Mouse (Mus musculus): ENCODE results near the gene Gm12169. TPM values are rescaled to one million over a fixed set of nuclear protein-coding genes. Genes with fewer than 3 reads are reported as not detected.

Gene Gm12169
- not detected in 2 replicates for polyA plus RNA-seq (2014; fragmentation: Nextera tagmentation; extraction: Ambion mirVana)

DNA sequence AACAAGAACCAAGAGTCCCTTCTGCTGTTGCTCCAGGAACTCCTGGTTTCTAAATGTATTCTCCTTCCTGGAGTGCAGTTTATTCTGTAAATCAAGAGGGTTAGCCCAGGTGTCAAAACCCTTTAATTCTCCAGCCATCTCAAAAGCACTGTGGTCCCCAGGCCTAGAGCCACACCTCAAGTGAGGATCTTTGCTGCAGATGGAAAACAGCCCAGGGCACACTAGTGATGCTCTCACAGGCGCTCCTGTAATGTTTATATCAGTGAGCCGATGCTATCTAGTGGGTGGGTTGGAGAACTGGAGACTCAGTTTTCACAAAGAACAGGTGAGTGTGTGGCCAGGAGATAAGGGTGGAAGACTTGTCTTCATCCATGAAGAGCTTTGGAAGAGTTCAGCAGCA, at the start of gene Gm12169:
Gene Gm12169 (plus strand): TSS at position 301 of the 400 bp plus-strand sequence.
- Histone ChIP-seq H3K36me3 (ENCODE audit: control insufficient read depth, insufficient read depth, low read length) (no peaks in the 10 kb centered on the region), H3K27me3 (ENCODE audit: control insufficient read depth, insufficient read depth, low read length) (no peaks in the 10 kb centered on the region), H3K4me1 (ENCODE audit: control insufficient read depth in 2 of 2, insufficient read depth in 2 of 2, low read length in 2 of 2) (no peaks in the 10 kb centered on the region), H3K4me2 (ENCODE audit: low read length) (no peak within 1 kb of the TSS), H3K9me3 (ENCODE audit: control insufficient read depth, low read length) (no peaks in the 10 kb centered on the region), H3K4me3 (ENCODE audit: control insufficient read depth in 1 of 2, insufficient read depth in 1 of 2, low read depth in 1 of 2, low read length in 2 of 2) (no peak within 1 kb of the TSS), H3K9ac (ENCODE audit: low read length) (no peak within 1 kb of the TSS), H3K27ac (replicated peaks in 1 of 2; ENCODE audit: control insufficient read depth in 1 of 2, insufficient read depth in 1 of 2, low read depth in 2 of 2, low read length in 2 of 2) (no peak within 1 kb of the TSS)
- no peak for ATAC-seq (ENCODE audit: insufficient number of reproducible peaks, insufficient read depth, low FRiP score, low read depth)
- 84% methylated on average over 2 of the region's 2 CpGs for WGBS

- Histone ChIP-seq H3K4me2 (ENCODE audit: low read length) (no peak overlapping the region), H3K4me3 (ENCODE audit: control insufficient read depth in 1 of 2, insufficient read depth in 1 of 2, low read depth in 1 of 2, low read length in 2 of 2) (no peak overlapping the region), H3K9me3 (ENCODE audit: control insufficient read depth, low read length) (no peaks in the 10 kb centered on the region), H3K27ac (replicated peaks in 1 of 2; ENCODE audit: control insufficient read depth in 1 of 2, insufficient read depth in 1 of 2, low read depth in 2 of 2, low read length in 2 of 2) (no peak overlapping the region), H3K36me3 (ENCODE audit: control insufficient read depth, insufficient read depth, low read length) (no peaks in the 10 kb centered on the region), H3K4me1 (ENCODE audit: control insufficient read depth in 2 of 2, insufficient read depth in 2 of 2, low read length in 2 of 2) (no peaks in the 10 kb centered on the region), H3K9ac (ENCODE audit: low read length) (no peak overlapping the region), H3K27me3 (ENCODE audit: control insufficient read depth, insufficient read depth, low read length) (no peaks in the 10 kb centered on the region)
- ATAC-seq (ENCODE audit: insufficient number of reproducible peaks, insufficient read depth, low FRiP score, low read depth): no peak
- 82% methylated on average over 4 of the region's 4 CpGs for WGBS
These were observed 49.8 kb upstream of the Gm12169 start for GRCm38 (mm10) chr11:46474220-46474619.

GRCm38 (mm10) chr11:46479311-46479710, 44.7 kb upstream of the Gm12169 start:
- ATAC-seq (ENCODE audit: insufficient number of reproducible peaks, insufficient read depth, low FRiP score, low read depth): no peak
- WGBS: 81% methylated on average over 9 of the region's 9 CpGs

GRCm38 (mm10) chr11:46480517-46480916, 43.5 kb upstream of the Gm12169 start:
- Histone ChIP-seq H3K4me2 (ENCODE audit: low read length) (no peak overlapping the region), H3K9me3 (ENCODE audit: control insufficient read depth, low read length) (no peaks in the 10 kb centered on the region), H3K27me3 (ENCODE audit: control insufficient read depth, insufficient read depth, low read length) (no peaks in the 10 kb centered on the region), H3K4me1 (ENCODE audit: control insufficient read depth in 2 of 2, insufficient read depth in 2 of 2, low read length in 2 of 2) (no peaks in the 10 kb centered on the region), H3K36me3 (ENCODE audit: control insufficient read depth, insufficient read depth, low read length) (no peaks in the 10 kb centered on the region), H3K9ac (ENCODE audit: low read length) (no peak overlapping the region), H3K4me3 (ENCODE audit: control insufficient read depth in 1 of 2, insufficient read depth in 1 of 2, low read depth in 1 of 2, low read length in 2 of 2) (no peak overlapping the region), H3K27ac (replicated peaks in 1 of 2; ENCODE audit: control insufficient read depth in 1 of 2, insufficient read depth in 1 of 2, low read depth in 2 of 2, low read length in 2 of 2) (no peak overlapping the region)
- ATAC-seq (ENCODE audit: insufficient number of reproducible peaks, insufficient read depth, low FRiP score, low read depth): no peak
- WGBS: 77% methylated on average over 7 of the region's 7 CpGs

More at GRCm38 (mm10) chr11:46479311-46479710, 44.7 kb upstream of the Gm12169 start:
- no peaks in the 10 kb centered on the region for H3K9me3 ChIP-seq (ENCODE audit: control insufficient read depth, low read length)
- H3K4me3 ChIP-seq (ENCODE audit: control insufficient read depth in 1 of 2, insufficient read depth in 1 of 2, low read depth in 1 of 2, low read length in 2 of 2): no peak overlapping the region
- no peaks in the 10 kb centered on the region for H3K27me3 ChIP-seq (ENCODE audit: control insufficient read depth, insufficient read depth, low read length)
- no peaks in the 10 kb centered on the region for H3K36me3 ChIP-seq (ENCODE audit: control insufficient read depth, insufficient read depth, low read length)
- H3K27ac ChIP-seq (replicated peaks in 1 of 2; ENCODE audit: control insufficient read depth in 1 of 2, insufficient read depth in 1 of 2, low read depth in 2 of 2, low read length in 2 of 2): no peak overlapping the region
- H3K4me2 ChIP-seq (ENCODE audit: low read length): no peak overlapping the region
- H3K4me1 ChIP-seq (ENCODE audit: control insufficient read depth in 2 of 2, insufficient read depth in 2 of 2, low read length in 2 of 2): no peaks in the 10 kb centered on the region
- H3K9ac ChIP-seq (ENCODE audit: low read length): no peak overlapping the region

DNA sequence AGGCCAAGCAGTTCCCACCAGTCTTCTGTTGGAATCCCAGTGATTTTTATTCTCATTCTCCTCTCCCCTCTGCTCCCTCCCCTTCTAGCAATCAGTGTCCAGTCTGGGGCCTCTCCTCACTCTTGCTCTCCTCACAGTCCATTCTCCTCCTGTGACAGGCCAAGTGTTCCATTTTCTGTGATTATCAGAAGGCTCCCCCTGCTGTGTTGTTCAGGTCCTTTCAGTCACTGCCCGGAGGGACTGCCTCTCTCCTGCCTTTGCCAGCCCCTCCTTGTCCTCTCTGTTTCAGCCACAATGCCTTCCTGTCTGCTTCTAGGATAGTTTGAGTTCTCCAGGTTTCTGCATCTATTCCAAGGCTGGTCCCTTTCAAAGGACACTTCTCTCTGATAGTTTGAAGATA, 35.8 kb upstream of the Gm12169 start:
- 16% methylated on average over 1 of the region's 1 CpGs for WGBS
- H3K4me2 ChIP-seq (ENCODE audit: low read length): no peak overlapping the region
- ATAC-seq (ENCODE audit: insufficient number of reproducible peaks, insufficient read depth, low FRiP score, low read depth): no peak
- no peak overlapping the region for H3K9ac ChIP-seq (ENCODE audit: low read length)
- H3K27ac ChIP-seq (replicated peaks in 1 of 2; ENCODE audit: control insufficient read depth in 1 of 2, insufficient read depth in 1 of 2, low read depth in 2 of 2, low read length in 2 of 2): no peak overlapping the region
- no peaks in the 10 kb centered on the region for H3K4me1 ChIP-seq (ENCODE audit: control insufficient read depth in 2 of 2, insufficient read depth in 2 of 2, low read length in 2 of 2)
- H3K9me3 ChIP-seq (ENCODE audit: control insufficient read depth, low read length): no peaks in the 10 kb centered on the region
- no peaks in the 10 kb centered on the region for H3K36me3 ChIP-seq (ENCODE audit: control insufficient read depth, insufficient read depth, low read length)
- no peak overlapping the region for H3K4me3 ChIP-seq (ENCODE audit: control insufficient read depth in 1 of 2, insufficient read depth in 1 of 2, low read depth in 1 of 2, low read length in 2 of 2)
- no peaks in the 10 kb centered on the region for H3K27me3 ChIP-seq (ENCODE audit: control insufficient read depth, insufficient read depth, low read length)

GRCm38 (mm10) chr11:46488650-46489049, 35.4 kb upstream of the Gm12169 start:
- H3K9me3 ChIP-seq (ENCODE audit: control insufficient read depth, low read length): no peaks in the 10 kb centered on the region
- H3K36me3 ChIP-seq (ENCODE audit: control insufficient read depth, insufficient read depth, low read length): no peaks in the 10 kb centered on the region
- no peak for ATAC-seq (ENCODE audit: insufficient number of reproducible peaks, insufficient read depth, low FRiP score, low read depth)
- no peaks in the 10 kb centered on the region for H3K27me3 ChIP-seq (ENCODE audit: control insufficient read depth, insufficient read depth, low read length)
- H3K27ac ChIP-seq (replicated peaks in 1 of 2; ENCODE audit: control insufficient read depth in 1 of 2, insufficient read depth in 1 of 2, low read depth in 2 of 2, low read length in 2 of 2): no peak overlapping the region
- no peak overlapping the region for H3K9ac ChIP-seq (ENCODE audit: low read length)
- no peak overlapping the region for H3K4me3 ChIP-seq (ENCODE audit: control insufficient read depth in 1 of 2, insufficient read depth in 1 of 2, low read depth in 1 of 2, low read length in 2 of 2)
- H3K4me2 ChIP-seq (ENCODE audit: low read length): no peak overlapping the region
- no peaks in the 10 kb centered on the region for H3K4me1 ChIP-seq (ENCODE audit: control insufficient read depth in 2 of 2, insufficient read depth in 2 of 2, low read length in 2 of 2)
- 81% methylated on average over 2 of the region's 2 CpGs for WGBS

DNA sequence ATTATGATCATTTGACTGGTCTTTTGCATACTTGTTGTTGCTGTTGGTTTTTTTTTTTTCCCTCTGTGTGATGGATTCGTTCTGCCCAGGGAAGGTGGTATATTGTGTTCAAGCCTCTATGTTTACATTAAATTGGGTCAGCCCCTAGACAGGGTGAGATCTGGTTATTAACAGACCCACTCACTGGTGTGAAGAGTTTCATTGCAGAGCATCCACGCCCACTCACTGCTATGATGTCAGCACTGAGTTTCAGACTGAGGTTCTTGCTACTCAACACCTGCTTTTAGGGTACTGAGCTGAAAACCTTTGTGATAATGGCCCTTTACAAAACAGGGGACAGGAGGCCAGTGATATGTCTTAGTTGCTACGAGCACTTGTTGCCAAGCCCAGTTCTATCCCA, 16.9 kb upstream of the Gm12169 start:
- H3K9me3 ChIP-seq (ENCODE audit: control insufficient read depth, low read length): no peaks in the 10 kb centered on the region
- no peak overlapping the region for H3K4me3 ChIP-seq (ENCODE audit: control insufficient read depth in 1 of 2, insufficient read depth in 1 of 2, low read depth in 1 of 2, low read length in 2 of 2)
- H3K27me3 ChIP-seq (ENCODE audit: control insufficient read depth, insufficient read depth, low read length): no peaks in the 10 kb centered on the region
- ATAC-seq (ENCODE audit: insufficient number of reproducible peaks, insufficient read depth, low FRiP score, low read depth): no peak
- H3K4me1 ChIP-seq (ENCODE audit: control insufficient read depth in 2 of 2, insufficient read depth in 2 of 2, low read length in 2 of 2): no peaks in the 10 kb centered on the region
- no peak overlapping the region for H3K4me2 ChIP-seq (ENCODE audit: low read length)
- 49% methylated on average over 3 of the region's 3 CpGs for WGBS
- H3K27ac ChIP-seq (replicated peaks in 1 of 2; ENCODE audit: control insufficient read depth in 1 of 2, insufficient read depth in 1 of 2, low read depth in 2 of 2, low read length in 2 of 2): no peak overlapping the region
- H3K36me3 ChIP-seq (ENCODE audit: control insufficient read depth, insufficient read depth, low read length): no peaks in the 10 kb centered on the region
- H3K9ac ChIP-seq (ENCODE audit: low read length): no peak overlapping the region

- 88% methylated on average over 5 of the region's 5 CpGs for WGBS
- H3K9ac ChIP-seq (ENCODE audit: low read length): no peak overlapping the region
- H3K4me1 ChIP-seq (ENCODE audit: control insufficient read depth in 2 of 2, insufficient read depth in 2 of 2, low read length in 2 of 2): no peaks in the 10 kb centered on the region
- ATAC-seq (ENCODE audit: insufficient number of reproducible peaks, insufficient read depth, low FRiP score, low read depth): no peak
- H3K4me2 ChIP-seq (ENCODE audit: low read length): no peak overlapping the region
- no peaks in the 10 kb centered on the region for H3K27me3 ChIP-seq (ENCODE audit: control insufficient read depth, insufficient read depth, low read length)
- H3K27ac ChIP-seq (replicated peaks in 1 of 2; ENCODE audit: control insufficient read depth in 1 of 2, insufficient read depth in 1 of 2, low read depth in 2 of 2, low read length in 2 of 2): no peak overlapping the region
- no peak overlapping the region for H3K4me3 ChIP-seq (ENCODE audit: control insufficient read depth in 1 of 2, insufficient read depth in 1 of 2, low read depth in 1 of 2, low read length in 2 of 2)
- no peaks in the 10 kb centered on the region for H3K9me3 ChIP-seq (ENCODE audit: control insufficient read depth, low read length)
- no peaks in the 10 kb centered on the region for H3K36me3 ChIP-seq (ENCODE audit: control insufficient read depth, insufficient read depth, low read length)
These were observed 14.1 kb upstream of the Gm12169 start for GRCm38 (mm10) chr11:46509900-46510299.

All from heart, embryonic 14.5 days (tissue).